Mouse (Mus musculus) liver, embryonic 16.5 days (tissue): Measurements from ENCODE around the gene Rnase9. TPM values are rescaled to one million over a fixed set of nuclear protein-coding genes. Genes with fewer than 3 reads are reported as not detected.
A peak's percentile ranks its signal among the peaks of the same experiment; 100 is the strongest.

Experiments
- ATAC-seq: fragments of 200-750 bp; cut with Nextera tagmentation; 2 replicates; pipeline ENCODE4 v1.8.0; 2017; ENCODE audit warnings: low read depth, mild to moderate bottlenecking, moderate number of reproducible peaks, moderate library complexity
- H3K27ac ChIP-seq: fragments of 300-500 bp; sonication (generic); 2 replicates; pipeline ENCODE4 v1.5.1; 2014; ENCODE audit warnings: mild to moderate bottlenecking, low read length
- H3K27me3 ChIP-seq: fragments of 300-500 bp; sonication (generic); 2 replicates; pipeline ENCODE4 v1.6.1; 2014; ENCODE audit warnings: low read depth, low read length, mixed read lengths; ENCODE audit not compliant: control insufficient read depth, insufficient read depth
- H3K36me3 ChIP-seq: fragments of 300-500 bp; sonication (generic); 2 replicates; pipeline ENCODE4 v1.6.1; 2014; ENCODE audit warnings: mild to moderate bottlenecking; ENCODE audit not compliant: control insufficient read depth, insufficient read depth
- H3K4me1 ChIP-seq: fragments of 300-500 bp; sonication (generic); 2 replicates; pipeline ENCODE4 v1.6.1; 2014; ENCODE audit warnings: low read depth, low read length, mixed read lengths; ENCODE audit not compliant: control insufficient read depth
- H3K4me2 ChIP-seq: fragments of 300-500 bp; sonication (generic); 2 replicates; pipeline ENCODE4 v1.6.1; 2014; ENCODE audit warnings: low read depth, low read length, mixed read lengths
- H3K4me3 ChIP-seq: fragments of 300-500 bp; sonication (generic); 2 replicates; pipeline ENCODE4 v1.5.1; 2014; ENCODE audit warnings: low read depth, mild to moderate bottlenecking, low read length
- H3K9ac ChIP-seq: fragments of 300-500 bp; sonication (generic); 2 replicates; pipeline ENCODE4 v1.6.1; 2014; ENCODE audit warnings: low read depth, low read length
- H3K9me3 ChIP-seq: fragments of 300-500 bp; sonication (generic); replicated peaks from 2 replicates; pipeline ENCODE4 v1.6.1; 2016; ENCODE audit warnings: low read length; ENCODE audit not compliant: control insufficient read depth
- WGBS: fragments of 180-500 bp; shearing (Covaris S2); extraction: QIAGEN DNeasy Blood & Tissue Kit; methylation state at CpG from one replicate; pipeline ENCODE4 v1.1.7; 2014; ENCODE audit not compliant: insufficient replicate concordance; 5-methylcytosine and 5-hydroxymethylcytosine counted together
- polyA plus RNA-seq: library from polyadenylated mRNA; unstranded; fragments of >200 nt; fragmentation: Nextera tagmentation; extraction: Ambion mirVana; gene quantifications from 2 replicates; pipeline ENCODE4 v1.2.1, GENCODE M21; 2015

Rnase9 gene
- polyA plus RNA-seq, 1 experiment from 2014 or later: not detected

DNA sequence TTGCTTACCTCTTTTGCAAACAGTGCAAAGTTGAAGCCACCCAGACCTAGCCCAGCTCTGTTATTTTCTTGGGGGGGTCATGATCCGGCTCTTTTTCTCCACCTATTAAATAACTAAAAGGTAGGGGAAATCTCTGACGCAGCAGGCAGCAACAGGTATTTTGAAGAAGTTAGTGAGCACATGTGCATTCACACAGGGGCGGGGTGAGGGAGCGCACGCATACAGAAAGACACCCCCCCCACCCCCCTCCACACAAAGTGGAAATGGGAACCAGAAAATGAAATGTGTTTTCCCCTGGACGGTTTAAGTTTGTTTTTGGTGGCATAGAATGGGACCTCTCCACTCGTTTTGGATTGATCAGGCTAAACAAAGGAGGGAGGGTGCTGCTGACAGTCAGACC, 42.1 kb upstream of the Rnase9 start:
- Histone ChIP-seq H3K36me3 (no peaks in the 10 kb centered on the region), H3K4me2 (peak overlapping the region; percentile 68), H3K27ac (no peak overlapping the region), H3K4me3 (peak overlapping the region; percentile 59), H3K9ac (no peak overlapping the region), H3K9me3 (no peaks in the 10 kb centered on the region), H3K27me3 (peaks cover 19% of the 10 kb centered on the region), H3K4me1 (peaks cover 43% of the 10 kb centered on the region)
- no peak for ATAC-seq
- 6% methylated on average over 7 of the region's 7 CpGs for WGBS

GRCm38 (mm10) chr14:51082599-51083581, 41.2 kb upstream of the Rnase9 start:
- H3K9me3 ChIP-seq: no peaks in the 10 kb centered on the region
- peak overlapping the region; percentile 68 for H3K4me2 ChIP-seq
- H3K27ac ChIP-seq: peak overlapping the region; percentile 23; the same call in 1 of the 2 replicates
- no peaks in the 10 kb centered on the region for H3K36me3 ChIP-seq
- peaks cover 19% of the 10 kb centered on the region for H3K27me3 ChIP-seq
- ATAC-seq: peak; percentile 62
- WGBS: 1% methylated on average over 40 of the region's 40 CpGs
- H3K9ac ChIP-seq: peak overlapping the region; percentile 8
- peak overlapping the region; percentile 59 for H3K4me3 ChIP-seq
- peaks cover 39% of the 10 kb centered on the region for H3K4me1 ChIP-seq

- Histone ChIP-seq H3K9ac (no peak overlapping the region), H3K4me1 (peaks cover 34% of the 10 kb centered on the region), H3K4me2 (no peak overlapping the region), H3K27me3 (peaks cover 19% of the 10 kb centered on the region), H3K36me3 (no peaks in the 10 kb centered on the region), H3K9me3 (no peaks in the 10 kb centered on the region), H3K27ac (no peak overlapping the region), H3K4me3 (no peak overlapping the region)
- ATAC-seq: 0 out of 2 replicates have a peak, but pooled peaks have one; percentile 7
- WGBS: 52% methylated on average over 2 of the region's 2 CpGs
Observed at GRCm38 (mm10) chr14:51081035-51081434, 39.4 kb upstream of the Rnase9 start.

DNA sequence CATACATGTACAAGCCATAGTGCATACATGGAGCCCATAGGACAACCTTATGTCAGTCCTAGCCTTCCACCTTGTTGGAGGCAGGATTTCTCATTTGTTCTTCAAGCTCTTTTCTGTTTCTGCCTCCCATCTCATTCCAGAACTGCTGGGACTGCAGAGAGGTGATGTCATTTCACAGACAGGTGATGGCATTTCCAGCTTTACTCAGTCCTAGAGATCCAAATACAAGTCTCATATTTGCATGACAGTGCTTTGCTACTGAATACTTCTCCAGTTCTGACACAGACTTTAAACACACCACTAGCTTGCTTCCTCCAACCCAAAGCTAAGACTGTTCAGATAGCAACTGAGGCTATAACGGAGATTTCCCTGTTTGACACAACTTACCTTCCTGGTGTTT, 37.5 kb upstream of the Rnase9 start:
- Histone ChIP-seq H3K4me2 (no peak overlapping the region), H3K4me3 (no peak overlapping the region), H3K27me3 (peaks cover 19% of the 10 kb centered on the region), H3K27ac (no peak overlapping the region), H3K9ac (no peak overlapping the region), H3K36me3 (no peaks in the 10 kb centered on the region), H3K4me1 (peaks cover 16% of the 10 kb centered on the region), H3K9me3 (no peaks in the 10 kb centered on the region)
- WGBS: 53% methylated on average over 1 of the region's 1 CpGs
- no peak for ATAC-seq

DNA sequence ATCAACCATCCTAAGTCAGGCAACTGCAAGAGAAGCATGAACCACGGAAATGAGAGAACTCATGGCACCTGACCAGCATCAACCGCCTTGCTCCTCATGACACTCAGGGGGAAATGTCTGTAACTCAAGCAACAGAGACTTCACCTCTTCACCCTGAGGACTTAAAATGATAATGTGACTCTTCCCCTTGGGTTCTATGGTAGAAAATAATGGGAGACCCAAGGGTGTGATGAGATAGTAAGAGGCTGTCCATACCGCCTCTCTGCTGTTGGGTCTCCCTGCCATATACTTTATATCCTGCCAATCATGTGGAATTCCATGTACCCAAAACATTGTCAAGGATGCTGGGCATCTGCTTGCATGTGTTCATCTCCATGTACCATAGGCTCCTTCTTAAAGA, 32.7 kb upstream of the Rnase9 start, which contains the start of gene Olfr750:
Gene Olfr750, minus strand, starts transcription at position 101 of the 400 bp plus-strand sequence.
- H3K9ac ChIP-seq: no peak within 1 kb of the TSS
- no peaks in the 10 kb centered on the region for H3K36me3 ChIP-seq
- no peaks in the 10 kb centered on the region for H3K9me3 ChIP-seq
- H3K27me3 ChIP-seq: no peaks in the 10 kb centered on the region; the same call in 1 of the 2 replicates
- no peaks in the 10 kb centered on the region for H3K4me1 ChIP-seq
- WGBS: 62% methylated on average over 3 of the region's 3 CpGs
- H3K4me3 ChIP-seq: no peak within 1 kb of the TSS
- no peak within 1 kb of the TSS for H3K4me2 ChIP-seq
- H3K27ac ChIP-seq: no peak within 1 kb of the TSS
- ATAC-seq: no peak

- Histone ChIP-seq H3K4me3 (no peak overlapping the region), H3K4me2 (no peak overlapping the region), H3K4me1 (peaks cover 8% of the 10 kb centered on the region), H3K36me3 (no peaks in the 10 kb centered on the region), H3K27ac (no peak overlapping the region), H3K9me3 (no peaks in the 10 kb centered on the region), H3K27me3 (no peaks in the 10 kb centered on the region), H3K9ac (no peak overlapping the region)
- 68% methylated on average over 2 of the region's 2 CpGs for WGBS
- ATAC-seq: no peak
Observed at GRCm38 (mm10) chr14:51069617-51070016, 27.9 kb upstream of the Rnase9 start.

DNA sequence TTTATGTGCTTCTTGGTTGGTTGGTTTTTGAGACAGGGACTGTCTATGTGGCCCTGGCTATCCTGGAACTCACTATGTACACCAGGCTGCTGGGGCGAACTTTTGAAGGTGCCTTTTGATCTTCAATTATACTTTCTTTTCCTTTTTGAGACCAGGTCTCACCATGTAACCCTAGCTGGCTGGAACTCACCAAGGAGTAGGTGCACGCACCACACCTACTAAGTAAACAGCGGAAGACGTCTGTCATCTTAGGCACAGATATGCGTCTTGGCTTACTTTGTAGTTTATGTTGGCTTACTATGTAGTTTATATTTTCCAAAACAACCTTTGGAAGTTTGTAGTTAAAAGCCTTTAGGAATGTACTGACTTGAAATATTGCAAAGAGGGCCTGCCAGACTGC, 27.3 kb upstream of the Rnase9 start:
- Histone ChIP-seq H3K9ac (no peak overlapping the region), H3K27ac (no peak overlapping the region), H3K9me3 (no peaks in the 10 kb centered on the region), H3K36me3 (no peaks in the 10 kb centered on the region), H3K4me3 (no peak overlapping the region), H3K4me2 (no peak overlapping the region), H3K27me3 (no peaks in the 10 kb centered on the region), H3K4me1 (peaks cover 8% of the 10 kb centered on the region)
- WGBS: 80% methylated on average over 5 of the region's 5 CpGs
- ATAC-seq: no peak

DNA sequence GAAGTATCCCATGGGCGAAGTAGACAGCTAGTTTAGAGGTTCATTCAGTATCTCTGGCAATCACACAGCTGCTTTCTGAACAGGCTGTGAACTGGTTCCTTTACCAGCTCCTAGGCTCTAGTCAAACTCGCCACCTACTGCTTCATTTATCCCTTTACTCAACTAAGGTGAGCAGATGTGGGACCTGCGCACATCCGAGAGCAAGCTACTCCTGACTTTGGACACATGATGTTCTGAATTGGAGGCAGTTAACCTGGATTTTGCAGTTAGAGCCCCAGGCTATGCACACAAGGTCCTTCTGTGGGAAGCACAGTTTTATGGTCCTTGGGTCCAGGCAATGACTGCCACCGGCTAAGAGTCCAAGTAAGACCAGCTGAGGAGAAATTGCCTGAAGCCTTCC, 19.1 kb upstream of the Rnase9 start:
- Histone ChIP-seq H3K9ac (no peak overlapping the region), H3K4me2 (no peak overlapping the region), H3K27me3 (no peaks in the 10 kb centered on the region), H3K4me3 (no peak overlapping the region), H3K27ac (no peak overlapping the region), H3K9me3 (no peaks in the 10 kb centered on the region), H3K36me3 (no peaks in the 10 kb centered on the region), H3K4me1 (peaks cover 12% of the 10 kb centered on the region)
- WGBS: 73% methylated on average over 5 of the region's 5 CpGs
- ATAC-seq: no peak

- 8% methylated on average over 9 of the region's 9 CpGs for WGBS
- Histone ChIP-seq H3K4me3 (no peak within 1 kb of the TSS), H3K9me3 (no peaks in the 10 kb centered on the region), H3K9ac (no peak within 1 kb of the TSS), H3K4me2 (no peak within 1 kb of the TSS), H3K27ac (no peak within 1 kb of the TSS), H3K27me3 (no peaks in the 10 kb centered on the region), H3K36me3 (no peaks in the 10 kb centered on the region), H3K4me1 (peaks cover 11% of the 10 kb centered on the region)
- peak; percentile 58 for ATAC-seq
Observed at GRCm38 (mm10) chr14:51057401-51057831, 15.7 kb upstream of the Rnase9 start, which contains the start of gene Rnase12. Gene Rnase12, minus strand, starts transcription at chr14:51057661.
